Mouse (Mus musculus) liver, embryonic 12.5 days (tissue): Measurements from ENCODE around the gene Zdhhc14. TPM values are rescaled to one million over a fixed set of nuclear protein-coding genes. Genes with fewer than 3 reads are reported as not detected.

ENCODE experiments used
- ATAC-seq: fragments of 200-750 bp; cut with Nextera tagmentation; 2 replicates; pipeline ENCODE4 v1.8.0; 2017; ENCODE audit warnings: moderate number of reproducible peaks, mild to moderate bottlenecking, moderate library complexity
- H3K27ac ChIP-seq: fragments of 300-500 bp; sonication (generic); 2 replicates; pipeline ENCODE4 v1.5.1; 2016; ENCODE audit warnings: mild to moderate bottlenecking
- H3K27me3 ChIP-seq: fragments of 300-500 bp; sonication (generic); replicated peaks from 2 replicates; pipeline ENCODE4 v1.6.1; 2016; ENCODE audit warnings: mild to moderate bottlenecking, moderate library complexity
- H3K36me3 ChIP-seq: fragments of 300-500 bp; sonication (generic); 2 replicates; pipeline ENCODE4 v1.6.1; 2016; ENCODE audit warnings: mild to moderate bottlenecking, moderate library complexity
- H3K4me1 ChIP-seq: fragments of 300-500 bp; sonication (generic); 2 replicates; pipeline ENCODE4 v1.6.1; 2016
- H3K4me2 ChIP-seq: fragments of 300-500 bp; sonication (generic); 2 replicates; pipeline ENCODE4 v1.6.1; 2016; ENCODE audit warnings: mild to moderate bottlenecking, moderate library complexity
- H3K4me3 ChIP-seq: fragments of 300-500 bp; sonication (generic); 2 replicates; pipeline ENCODE4 v1.5.1; 2016; ENCODE audit warnings: mild to moderate bottlenecking, moderate library complexity
- H3K9ac ChIP-seq: fragments of 300-500 bp; sonication (generic); 2 replicates; pipeline ENCODE4 v1.6.1; 2016; ENCODE audit warnings: mild to moderate bottlenecking, moderate library complexity
- H3K9me3 ChIP-seq: fragments of 300-500 bp; sonication (generic); replicated peaks from 2 replicates; pipeline ENCODE4 v1.6.1; 2016; ENCODE audit warnings: mild to moderate bottlenecking, moderate library complexity
- WGBS: fragments of 180-500 bp; shearing (Covaris S2); methylation state at CpG from one replicate; pipeline ENCODE4 v1.1.7; 2016; ENCODE audit not compliant: insufficient replicate concordance; 5-methylcytosine and 5-hydroxymethylcytosine counted together
- polyA plus RNA-seq: library from polyadenylated mRNA; unstranded; fragments of >200 nt; fragmentation: Nextera tagmentation; extraction: Ambion mirVana; gene quantifications from 2 replicates; pipeline ENCODE4 v1.2.1, GENCODE M21; 2016

Gene Zdhhc14
- polyA plus RNA-seq, 1 experiment from 2014 or later = 10.6 TPM

DNA sequence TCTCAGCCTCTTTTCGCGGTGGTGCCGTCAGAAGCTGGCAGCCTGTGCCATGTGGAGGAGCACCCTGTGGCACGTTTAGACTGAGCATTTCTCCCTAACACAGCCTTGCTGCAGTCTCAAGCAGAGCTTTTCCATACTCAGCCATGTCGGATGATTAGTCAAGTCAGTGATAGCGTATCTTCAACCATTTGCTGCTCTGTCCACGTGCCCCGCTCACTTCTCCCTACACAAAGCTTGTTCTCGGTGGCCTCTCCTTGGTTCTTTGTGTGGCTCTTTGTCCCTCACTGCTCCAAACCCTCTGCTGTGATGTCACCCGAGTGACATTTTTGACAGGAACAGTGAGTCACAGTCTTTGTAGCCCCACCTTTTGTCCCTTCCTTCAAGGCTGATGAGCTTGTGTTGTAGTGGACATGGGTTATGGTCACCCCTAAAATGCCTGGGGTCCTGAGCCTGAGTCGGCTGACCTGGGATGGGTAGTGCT lies 44.8 kb downstream of the Zdhhc14 start:
- H3K27ac ChIP-seq = no peak overlapping the region
- ATAC-seq = no peak
- no peak overlapping the region for H3K9ac ChIP-seq
- H3K4me1 ChIP-seq = peaks cover 26% of the 10 kb centered on the region
- no peak overlapping the region for H3K4me2 ChIP-seq
- no peak overlapping the region for H3K4me3 ChIP-seq
- no peaks in the 10 kb centered on the region for H3K36me3 ChIP-seq
- no peaks in the 10 kb centered on the region; the same call in 1 of the 2 replicates for H3K27me3 ChIP-seq
- WGBS = 69% methylated on average over 11 of the region's 11 CpGs
- H3K9me3 ChIP-seq = no peaks in the 10 kb centered on the region

DNA sequence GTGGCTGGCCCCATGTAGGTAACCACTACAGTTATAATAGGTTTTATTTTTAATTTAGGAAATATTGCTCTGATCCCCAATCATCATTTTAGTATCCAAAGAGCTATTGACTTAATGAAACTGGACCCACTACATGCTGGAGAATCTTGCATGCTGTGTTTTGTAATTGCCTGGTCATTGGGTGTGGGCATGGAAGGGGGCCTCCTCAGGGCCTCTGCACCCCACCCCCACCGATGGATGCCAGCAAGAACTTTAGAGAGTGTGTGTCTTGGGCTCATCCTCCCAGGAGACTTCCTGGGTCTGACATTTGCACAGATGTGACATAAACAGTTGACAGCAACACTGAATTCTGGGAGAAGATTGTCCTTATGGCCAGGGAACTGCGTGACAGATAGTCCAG lies 49.8 kb downstream of the Zdhhc14 start:
- Histone ChIP-seq H3K4me3 (no peak overlapping the region), H3K36me3 (no peaks in the 10 kb centered on the region), H3K27me3 (no peaks in the 10 kb centered on the region), H3K9ac (no peak overlapping the region), H3K4me2 (no peak overlapping the region; the same call in 1 of the 2 replicates), H3K9me3 (no peaks in the 10 kb centered on the region), H3K4me1 (peaks cover 25% of the 10 kb centered on the region), H3K27ac (no peak overlapping the region)
- WGBS = 71% methylated on average over 2 of the region's 2 CpGs
- peak; percentile 77 for ATAC-seq

DNA sequence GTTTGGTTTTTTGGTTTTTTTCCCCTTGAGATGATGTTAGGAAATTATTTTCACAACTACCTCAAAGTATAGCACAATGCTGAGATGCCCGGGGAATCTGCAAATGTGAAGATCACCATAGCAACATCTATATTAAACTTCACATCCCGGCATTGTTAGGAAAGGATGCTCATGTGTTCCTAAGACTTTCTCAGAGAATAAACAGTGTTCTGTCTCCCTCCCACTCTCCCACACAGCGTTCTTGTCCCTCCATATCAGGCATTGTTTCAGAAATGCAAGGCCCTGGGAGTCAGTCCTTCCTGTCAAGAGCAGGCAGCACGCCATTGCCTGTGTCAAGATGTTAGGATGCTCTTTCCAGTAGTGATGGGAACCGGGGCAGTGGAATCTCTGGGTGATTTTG lies 51.7 kb downstream of the Zdhhc14 start:
- no peaks in the 10 kb centered on the region for H3K36me3 ChIP-seq
- H3K27me3 ChIP-seq = no peaks in the 10 kb centered on the region
- no peak overlapping the region for H3K9ac ChIP-seq
- H3K9me3 ChIP-seq = no peaks in the 10 kb centered on the region
- H3K4me1 ChIP-seq = peaks cover 25% of the 10 kb centered on the region
- WGBS = 69% methylated on average over 5 of the region's 5 CpGs
- ATAC-seq = no peak
- H3K27ac ChIP-seq = no peak overlapping the region
- no peak overlapping the region for H3K4me3 ChIP-seq
- H3K4me2 ChIP-seq = no peak overlapping the region

DNA sequence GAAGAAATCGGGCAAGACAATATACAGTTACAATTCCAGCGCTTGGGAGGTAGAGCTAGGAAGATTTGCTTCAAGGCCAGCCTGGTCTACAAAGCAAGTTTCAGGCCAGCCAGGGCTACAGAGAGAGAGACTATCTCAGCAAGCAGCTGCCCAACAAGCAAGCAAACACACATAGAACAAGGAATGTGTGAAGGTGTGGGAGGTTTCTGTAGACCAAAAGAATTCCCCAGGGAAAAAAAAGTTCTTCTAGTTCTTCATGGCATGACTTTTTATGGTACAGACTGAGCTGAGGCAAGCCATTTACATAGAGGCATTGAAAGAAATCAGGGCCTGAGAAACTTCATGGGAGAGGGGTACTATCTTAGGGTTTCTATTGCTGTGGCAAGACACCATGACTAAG lies 52.7 kb downstream of the Zdhhc14 start:
- no peak for ATAC-seq
- H3K4me2 ChIP-seq = no peak overlapping the region
- no peak overlapping the region for H3K4me3 ChIP-seq
- no peaks in the 10 kb centered on the region for H3K27me3 ChIP-seq
- WGBS = 88% methylated on average over 2 of the region's 2 CpGs
- no peak overlapping the region for H3K27ac ChIP-seq
- H3K9ac ChIP-seq = no peak overlapping the region
- no peaks in the 10 kb centered on the region for H3K36me3 ChIP-seq
- H3K9me3 ChIP-seq = no peaks in the 10 kb centered on the region
- H3K4me1 ChIP-seq = peaks cover 18% of the 10 kb centered on the region

DNA sequence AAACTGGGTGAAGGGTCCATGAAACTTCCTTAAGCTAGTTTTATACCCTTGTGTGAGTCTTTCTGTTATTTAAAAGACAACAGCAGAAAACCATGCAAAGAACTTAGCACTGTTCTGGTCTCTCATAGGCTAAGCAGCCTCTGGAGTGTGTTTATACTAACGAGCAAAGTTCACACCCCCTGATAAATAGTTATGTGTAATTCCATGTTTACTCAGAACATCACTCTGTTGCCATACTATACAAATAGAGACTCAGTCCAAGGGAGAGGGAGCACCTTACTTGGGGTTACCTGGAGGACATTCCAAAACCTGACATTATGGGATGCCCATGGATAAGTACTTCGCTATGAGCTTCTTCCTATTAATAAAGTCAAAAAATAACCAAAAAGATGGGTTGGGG lies 56.2 kb downstream of the Zdhhc14 start:
- no peak overlapping the region for H3K4me2 ChIP-seq
- no peaks in the 10 kb centered on the region for H3K27me3 ChIP-seq
- no peaks in the 10 kb centered on the region for H3K9me3 ChIP-seq
- no peak overlapping the region for H3K9ac ChIP-seq
- no peak for ATAC-seq
- H3K4me1 ChIP-seq = peaks cover 17% of the 10 kb centered on the region
- no peak overlapping the region for H3K4me3 ChIP-seq
- no peak overlapping the region for H3K27ac ChIP-seq
- no peaks in the 10 kb centered on the region for H3K36me3 ChIP-seq
- 87% methylated on average over 2 of the region's 2 CpGs for WGBS

DNA sequence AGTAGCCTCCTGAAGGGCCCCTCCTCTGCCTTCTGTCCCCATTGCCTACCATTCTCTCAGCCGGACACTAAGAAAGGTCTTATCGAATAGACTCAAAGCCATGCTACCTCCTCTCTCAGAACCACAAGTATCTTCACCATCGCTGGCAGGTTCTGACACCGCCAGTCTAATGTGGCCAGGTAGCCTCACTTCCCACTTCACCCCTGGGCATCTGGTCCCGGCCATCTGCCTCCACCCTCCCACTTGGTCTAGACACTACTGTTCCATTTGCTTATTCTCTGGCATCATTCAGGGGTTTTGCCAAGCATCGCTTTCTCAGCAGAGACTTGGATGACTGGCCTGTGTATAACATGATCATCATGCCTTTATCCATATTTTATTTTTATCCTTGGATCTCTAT lies 57.1 kb downstream of the Zdhhc14 start:
- peaks cover 20% of the 10 kb centered on the region for H3K4me1 ChIP-seq
- H3K36me3 ChIP-seq = no peaks in the 10 kb centered on the region
- H3K27ac ChIP-seq = no peak overlapping the region
- no peaks in the 10 kb centered on the region for H3K27me3 ChIP-seq
- H3K4me3 ChIP-seq = no peak overlapping the region
- H3K4me2 ChIP-seq = no peak overlapping the region
- ATAC-seq = no peak
- H3K9ac ChIP-seq = no peak overlapping the region
- 89% methylated on average over 6 of the region's 6 CpGs for WGBS
- no peaks in the 10 kb centered on the region for H3K9me3 ChIP-seq

DNA sequence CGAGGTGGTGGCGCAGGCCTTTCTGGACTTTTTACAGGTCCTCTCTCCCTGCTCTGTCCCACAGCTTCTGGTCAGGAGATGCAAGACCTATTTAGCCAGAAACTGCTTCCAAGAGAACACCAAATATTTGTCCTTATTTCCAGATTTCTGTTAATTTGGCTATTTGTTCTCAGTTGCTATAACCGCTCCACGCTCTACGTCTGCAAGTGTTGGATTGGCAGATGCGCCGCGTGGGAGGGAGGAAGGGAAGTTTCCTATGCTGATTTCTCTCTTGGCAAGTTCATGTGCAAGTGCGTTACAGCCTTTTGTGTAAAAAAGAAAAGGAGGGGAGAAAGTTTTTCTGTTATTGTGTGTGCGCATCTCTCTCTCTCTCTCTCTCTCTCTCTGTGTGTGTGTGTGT lies 58.1 kb downstream of the Zdhhc14 start:
- WGBS = 92% methylated on average over 10 of the region's 10 CpGs
- Histone ChIP-seq H3K9me3 (no peaks in the 10 kb centered on the region), H3K4me3 (no peak overlapping the region), H3K27ac (no peak overlapping the region), H3K9ac (no peak overlapping the region), H3K27me3 (no peaks in the 10 kb centered on the region), H3K36me3 (0 out of 2 replicates have a peak, but pooled peaks cover 4% of the 10 kb centered on the region), H3K4me2 (no peak overlapping the region), H3K4me1 (peaks cover 25% of the 10 kb centered on the region)
- ATAC-seq = no peak

DNA sequence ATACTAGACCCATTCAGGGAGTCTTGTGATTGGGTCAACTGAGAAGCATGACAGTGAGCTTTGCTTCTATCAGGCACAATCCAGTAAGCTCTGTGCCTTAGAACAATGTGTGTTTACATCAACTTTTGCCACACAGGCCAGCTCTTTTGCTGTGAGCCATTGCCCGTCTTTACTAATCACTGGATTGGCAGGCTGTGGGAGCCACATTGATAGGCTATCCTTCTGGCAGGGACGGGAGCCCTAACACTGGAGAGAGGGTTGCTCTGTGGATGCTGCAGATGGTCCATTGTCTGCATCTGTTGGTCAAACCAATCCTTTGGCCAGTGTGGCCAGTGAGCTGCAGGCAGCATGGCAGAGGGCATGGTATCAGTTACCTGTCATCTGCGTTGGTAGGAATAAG lies 58.8 kb downstream of the Zdhhc14 start:
- no peak overlapping the region for H3K4me2 ChIP-seq
- no peak for ATAC-seq
- H3K9me3 ChIP-seq = no peaks in the 10 kb centered on the region
- 0 out of 2 replicates have a peak, but pooled peaks cover 4% of the 10 kb centered on the region for H3K36me3 ChIP-seq
- 73% methylated on average over 3 of the region's 3 CpGs for WGBS
- peaks cover 25% of the 10 kb centered on the region for H3K4me1 ChIP-seq
- no peaks in the 10 kb centered on the region for H3K27me3 ChIP-seq
- H3K9ac ChIP-seq = no peak overlapping the region
- no peak overlapping the region for H3K27ac ChIP-seq
- H3K4me3 ChIP-seq = no peak overlapping the region

DNA sequence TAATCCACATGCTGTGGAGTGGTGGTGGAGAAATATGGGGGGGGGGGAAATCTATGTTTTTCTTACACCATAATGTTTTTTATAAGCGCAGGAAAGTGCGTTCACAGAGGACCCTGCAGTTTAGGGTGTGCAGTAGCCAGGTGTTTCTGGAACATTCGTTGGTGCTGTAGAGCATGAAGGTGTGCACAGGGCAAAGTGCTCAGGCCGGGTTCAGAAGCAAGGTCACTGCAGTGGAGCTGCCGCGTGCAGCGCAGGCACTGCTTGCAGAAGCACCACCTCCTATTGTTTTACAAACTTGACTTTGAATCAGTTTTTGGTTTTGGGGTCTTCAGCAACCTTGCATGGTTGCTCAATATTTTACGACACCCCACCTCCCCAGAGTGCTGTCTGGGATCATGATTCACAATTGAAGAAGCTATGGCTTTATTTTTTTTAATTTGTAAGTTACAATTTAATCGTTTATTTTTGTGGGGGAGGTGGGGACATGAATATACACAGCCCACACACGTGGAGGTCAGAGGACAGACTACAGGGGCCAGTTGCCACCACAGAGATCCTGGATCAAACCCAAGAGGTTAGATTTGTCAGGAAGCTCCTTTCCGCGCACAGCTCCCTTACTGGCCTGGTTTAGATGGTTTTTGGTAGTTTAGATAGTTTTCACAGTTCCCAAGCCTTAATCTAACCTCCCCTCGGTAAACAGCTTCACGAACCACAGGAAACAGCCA lies 59.8 kb downstream of the Zdhhc14 start:
- Histone ChIP-seq H3K9me3 (no peaks in the 10 kb centered on the region), H3K4me1 (peaks cover 25% of the 10 kb centered on the region), H3K9ac (no peak overlapping the region), H3K27me3 (no peaks in the 10 kb centered on the region), H3K36me3 (0 out of 2 replicates have a peak, but pooled peaks cover 4% of the 10 kb centered on the region), H3K4me3 (no peak overlapping the region), H3K27ac (no peak overlapping the region), H3K4me2 (no peak overlapping the region)
- ATAC-seq = 0 out of 2 replicates have a peak, but pooled peaks have one; percentile 43
- WGBS = 64% methylated on average over 14 of the region's 14 CpGs

DNA sequence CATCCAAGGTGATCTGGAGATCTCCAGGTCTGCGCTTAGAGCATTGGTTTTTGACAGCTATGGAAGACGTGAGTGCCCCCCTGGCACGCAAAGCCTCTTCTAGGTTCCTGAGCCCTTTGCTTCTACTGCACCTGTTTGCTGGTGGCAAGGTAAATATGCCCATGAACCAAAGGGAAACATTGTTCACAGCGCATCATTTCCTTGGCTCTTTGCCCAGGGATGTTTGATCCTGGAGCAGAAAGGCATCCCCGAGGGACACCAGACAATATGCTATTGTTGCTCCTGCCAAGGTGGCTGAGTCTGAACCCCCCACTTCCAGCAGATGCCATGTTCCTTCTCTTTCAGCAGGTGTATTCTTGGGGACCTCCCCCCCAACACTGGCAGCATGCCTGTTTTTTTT lies 61.2 kb downstream of the Zdhhc14 start:
- Histone ChIP-seq H3K4me3 (no peak overlapping the region), H3K36me3 (0 out of 2 replicates have a peak, but pooled peaks cover 4% of the 10 kb centered on the region), H3K27me3 (no peaks in the 10 kb centered on the region), H3K9ac (no peak overlapping the region), H3K9me3 (no peaks in the 10 kb centered on the region), H3K27ac (no peak overlapping the region), H3K4me1 (peaks cover 25% of the 10 kb centered on the region), H3K4me2 (no peak overlapping the region)
- ATAC-seq = no peak
- 89% methylated on average over 5 of the region's 5 CpGs for WGBS

DNA sequence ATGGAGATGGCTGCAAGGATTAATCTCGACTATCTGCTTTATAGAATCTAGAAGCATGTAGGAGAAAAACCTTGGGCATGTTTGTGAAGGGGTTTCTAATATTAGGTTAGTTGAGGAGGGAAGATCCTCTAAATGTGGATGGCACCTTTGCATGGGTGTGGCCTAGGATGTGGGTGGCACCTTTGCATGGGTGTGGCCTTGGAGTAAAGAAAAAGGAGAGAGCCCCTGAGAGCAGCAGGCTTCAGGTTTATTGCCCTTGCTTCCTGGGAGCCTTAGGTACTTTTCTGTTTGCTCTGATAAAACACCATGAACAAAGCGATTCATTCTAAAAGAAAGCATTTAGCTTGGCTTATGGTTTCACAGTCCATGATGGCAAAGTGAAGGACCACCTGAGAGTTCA lies 62.2 kb downstream of the Zdhhc14 start:
- H3K27me3 ChIP-seq = no peaks in the 10 kb centered on the region
- peaks cover 25% of the 10 kb centered on the region for H3K4me1 ChIP-seq
- ATAC-seq = no peak
- no peak overlapping the region for H3K9ac ChIP-seq
- no peaks in the 10 kb centered on the region for H3K9me3 ChIP-seq
- H3K27ac ChIP-seq = no peak overlapping the region
- H3K4me3 ChIP-seq = no peak overlapping the region
- 89% methylated on average over 2 of the region's 2 CpGs for WGBS
- 0 out of 2 replicates have a peak, but pooled peaks cover 4% of the 10 kb centered on the region for H3K36me3 ChIP-seq
- H3K4me2 ChIP-seq = no peak overlapping the region

DNA sequence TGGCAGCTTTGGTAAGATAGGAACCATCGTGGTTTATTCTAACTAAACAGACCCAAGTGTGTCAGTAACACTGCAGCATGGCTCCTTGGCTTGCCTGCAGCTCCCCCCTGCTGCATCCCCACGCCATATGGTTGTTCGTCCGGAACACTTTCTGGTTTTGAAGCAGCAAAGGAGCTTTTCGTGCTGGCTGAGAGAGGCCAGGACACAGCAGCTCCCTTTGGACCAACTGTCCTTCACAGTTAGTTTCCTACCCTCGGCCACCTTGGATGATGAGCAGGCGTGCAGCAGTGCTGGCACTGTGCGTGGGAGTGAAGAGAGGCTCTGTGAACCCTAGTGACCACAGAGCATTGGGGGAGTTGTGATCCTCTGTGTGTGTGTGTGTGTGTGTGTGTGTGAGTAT lies 64.2 kb downstream of the Zdhhc14 start:
- Histone ChIP-seq H3K36me3 (0 out of 2 replicates have a peak, but pooled peaks cover 9% of the 10 kb centered on the region), H3K27ac (no peak overlapping the region), H3K9me3 (0 out of 2 replicates have a peak, but pooled peaks cover 3% of the 10 kb centered on the region), H3K27me3 (no peaks in the 10 kb centered on the region), H3K4me1 (peaks cover 19% of the 10 kb centered on the region), H3K9ac (no peak overlapping the region), H3K4me3 (no peak overlapping the region), H3K4me2 (no peak overlapping the region)
- ATAC-seq = no peak
- WGBS = 77% methylated on average over 8 of the region's 8 CpGs
